Mouse (Mus musculus) erythroblast, embryonic 14.5 days (primary cell): ENCODE results near the gene Arfgap3.

Source experiments
- GATA1 ChIP-seq: IDR thresholded peaks from 2 replicates; pipeline ENCODE4 v1.6.1; 2012; ENCODE audit warnings: low read length, inconsistent platforms, mixed read lengths
- TAL1 ChIP-seq: IDR thresholded peaks from 3 replicates; pipeline ENCODE4 v1.6.1; 2012; ENCODE audit warnings: low read length, inconsistent platforms, mixed read lengths

- TF ChIP-seq TAL1 (no peak), GATA1 (no peak)
Observed at GRCm38 (mm10) chr15:83293144-83293543, 56.9 kb downstream of the Arfgap3 start.
